Mouse (Mus musculus) hindbrain, embryonic 10.5 days (tissue): ENCODE results near the gene Gal3st3. TPM values are rescaled to one million over a fixed set of nuclear protein-coding genes. Genes with fewer than 3 reads are reported as not detected.

Experiments used
- DNase-seq: peaks from one replicate; pipeline ENCODE4 v3.0.0-alpha.2; 2017; ENCODE audit warnings: low spot score
- H3K27ac ChIP-seq: fragments of 300-500 bp; sonication (generic); 2 replicates; pipeline ENCODE4 v1.5.1; 2016; ENCODE audit warnings: mild to moderate bottlenecking, moderate library complexity
- H3K27me3 ChIP-seq: fragments of 300-500 bp; sonication (generic); 2 replicates; pipeline ENCODE4 v1.6.1; 2016; ENCODE audit warnings: mild to moderate bottlenecking; ENCODE audit not compliant: poor library complexity, insufficient read depth, severe bottlenecking
- H3K36me3 ChIP-seq: fragments of 300-500 bp; sonication (generic); 2 replicates; pipeline ENCODE4 v1.6.1; 2016; ENCODE audit warnings: mild to moderate bottlenecking, moderate library complexity
- H3K4me1 ChIP-seq: fragments of 300-500 bp; sonication (generic); replicated peaks from 2 replicates; pipeline ENCODE4 v1.6.1; 2016; ENCODE audit warnings: mild to moderate bottlenecking
- H3K4me3 ChIP-seq: fragments of 300-500 bp; sonication (generic); 2 replicates; pipeline ENCODE4 v1.5.1; 2016; ENCODE audit warnings: mild to moderate bottlenecking, moderate library complexity
- H3K9me3 ChIP-seq: fragments of 300-500 bp; sonication (generic); 2 replicates; pipeline ENCODE4 v1.6.1; 2016; ENCODE audit warnings: mild to moderate bottlenecking, moderate library complexity
- WGBS: fragments of 180-500 bp; shearing (Covaris S2); methylation state at CpG from one replicate; pipeline ENCODE4 v1.1.7; 2016; 5-methylcytosine and 5-hydroxymethylcytosine counted together
- polyA plus RNA-seq: library from polyadenylated mRNA; unstranded; fragments of >200 nt; fragmentation: Nextera tagmentation; extraction: Ambion mirVana; gene quantifications from 2 replicates; pipeline ENCODE4 v1.2.1, GENCODE M21; 2016

Gene Gal3st3
- polyA plus RNA-seq: 11.7 and 19.1 TPM in 2 replicates

DNA sequence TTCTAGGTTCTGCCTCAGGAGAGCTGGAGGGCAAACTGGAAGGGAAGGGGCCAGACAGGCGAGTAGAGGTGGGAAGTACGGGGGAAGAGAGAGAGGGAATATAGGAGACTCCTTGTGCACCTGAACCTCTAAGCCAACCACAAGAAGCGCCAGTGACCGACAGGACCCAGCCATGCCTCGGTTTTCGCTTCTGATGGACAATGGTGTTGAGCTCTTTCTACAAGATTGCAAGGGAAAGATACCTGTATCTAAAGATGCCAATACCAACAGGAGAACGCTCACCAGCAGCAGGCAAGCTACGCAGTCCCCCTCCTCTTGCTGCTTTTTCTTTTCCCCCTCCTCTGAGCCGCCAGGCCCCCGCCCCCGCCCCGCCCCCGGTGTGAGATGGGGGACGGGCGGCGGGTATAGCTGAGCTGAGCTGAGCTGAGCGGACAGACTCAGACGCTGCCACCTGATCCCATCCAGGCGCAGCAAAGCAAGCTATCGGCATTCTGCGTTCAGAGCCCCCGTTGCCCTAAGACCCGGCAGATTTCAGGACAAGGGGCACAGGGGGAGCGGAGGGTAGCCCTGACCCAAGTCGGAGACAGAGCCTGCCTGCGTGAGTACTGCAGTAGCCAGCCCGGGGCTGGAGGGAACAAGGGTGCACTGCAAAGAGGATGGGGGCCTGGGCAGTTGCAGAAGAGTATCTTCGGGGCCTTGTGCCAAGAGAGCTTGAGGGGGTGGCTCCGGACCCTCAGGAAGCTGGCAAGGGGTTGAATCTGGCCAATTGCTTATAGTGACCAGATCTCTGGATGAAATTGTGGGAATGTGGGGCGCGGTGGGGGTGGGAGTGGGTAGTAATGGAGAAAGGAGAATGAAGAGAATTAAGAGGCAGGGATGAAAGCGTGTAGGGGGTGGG is at the start of gene Gal3st3:
Gene Gal3st3, plus strand, starts transcription at position 429 of the 898 bp plus-strand sequence.
- Histone ChIP-seq H3K9me3 (no peaks in the 10 kb centered on the region), H3K36me3 (peaks cover 10% of the 10 kb centered on the region), H3K27ac (peak within 1 kb of the TSS; percentile 89), H3K27me3 (no peaks in the 10 kb centered on the region), H3K4me3 (peak within 1 kb of the TSS; percentile 66), H3K4me1 (peaks cover 49% of the 10 kb centered on the region)
- 5% methylated on average over 32 of the region's 32 CpGs for WGBS
- DNase-seq: peak; percentile 69

DNA sequence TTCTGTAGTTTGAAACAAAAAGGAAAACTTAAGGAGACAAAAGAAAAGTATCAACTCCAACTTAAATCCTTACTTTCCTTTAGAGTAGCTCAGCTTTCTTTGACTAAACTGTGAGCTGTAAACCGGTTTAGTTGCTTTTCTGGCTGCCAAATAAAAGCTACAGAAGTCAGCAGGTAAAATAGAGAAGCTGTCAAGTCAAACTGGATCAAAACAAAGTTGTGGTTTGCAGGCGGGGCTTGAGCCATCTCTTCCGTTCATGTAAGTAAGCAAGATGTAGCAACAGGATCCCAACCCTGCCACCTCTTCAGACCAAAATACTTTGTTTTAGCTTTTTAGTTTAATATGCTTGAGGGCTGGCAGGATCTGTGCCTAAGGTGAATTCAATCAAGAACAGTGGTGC is 41.0 kb upstream of the Gal3st3 start:
- no peak for DNase-seq
- 60% methylated on average over 3 of the region's 3 CpGs for WGBS
- H3K4me3 ChIP-seq: no peak overlapping the region
- H3K27me3 ChIP-seq: no peaks in the 10 kb centered on the region
- no peaks in the 10 kb centered on the region for H3K9me3 ChIP-seq
- H3K4me1 ChIP-seq: no peaks in the 10 kb centered on the region
- no peak overlapping the region for H3K27ac ChIP-seq
- peaks cover 5% of the 10 kb centered on the region for H3K36me3 ChIP-seq

- no peaks in the 10 kb centered on the region for H3K9me3 ChIP-seq
- WGBS: 98% methylated on average over 5 of the region's 5 CpGs
- no peak overlapping the region for H3K27ac ChIP-seq
- peaks cover 20% of the 10 kb centered on the region for H3K4me1 ChIP-seq
- H3K4me3 ChIP-seq: no peak overlapping the region
- H3K36me3 ChIP-seq: no peaks in the 10 kb centered on the region
- no peak for DNase-seq
- H3K27me3 ChIP-seq: no peaks in the 10 kb centered on the region
Observed at GRCm38 (mm10) chr19:5267015-5267414, 31.1 kb upstream of the Gal3st3 start.

DNA sequence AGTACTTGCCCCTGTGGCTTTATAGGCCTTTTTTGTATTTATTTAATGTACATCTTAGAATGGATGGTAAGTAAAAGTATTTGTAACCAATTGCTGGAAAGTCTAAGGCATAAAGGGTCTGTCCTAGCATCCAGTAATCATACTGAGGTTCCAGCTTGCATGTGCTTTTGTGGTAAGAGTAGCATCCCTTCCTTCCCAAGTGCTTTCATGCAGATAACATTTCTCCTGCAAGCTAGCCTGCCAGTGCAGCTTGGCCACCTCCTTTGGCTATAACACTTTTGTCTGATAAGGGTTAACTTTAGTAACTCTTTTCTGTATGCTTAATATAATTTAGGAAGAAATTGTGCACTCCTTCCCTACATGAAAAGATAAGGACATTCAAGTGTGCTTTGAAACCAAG is 30.1 kb upstream of the Gal3st3 start:
- H3K4me3 ChIP-seq: no peak overlapping the region
- peaks cover 28% of the 10 kb centered on the region for H3K4me1 ChIP-seq
- no peak for DNase-seq
- no peaks in the 10 kb centered on the region for H3K27me3 ChIP-seq
- no peak overlapping the region for H3K27ac ChIP-seq
- no peaks in the 10 kb centered on the region for H3K36me3 ChIP-seq
- H3K9me3 ChIP-seq: no peaks in the 10 kb centered on the region

- peaks cover 36% of the 10 kb centered on the region for H3K4me1 ChIP-seq
- no peaks in the 10 kb centered on the region for H3K9me3 ChIP-seq
- H3K4me3 ChIP-seq: no peak overlapping the region
- WGBS: 90% methylated on average over 3 of the region's 3 CpGs
- H3K36me3 ChIP-seq: peaks cover 2% of the 10 kb centered on the region
- no peak for DNase-seq
- no peak overlapping the region for H3K27ac ChIP-seq
- no peaks in the 10 kb centered on the region for H3K27me3 ChIP-seq
Observed at GRCm38 (mm10) chr19:5268875-5269274, 29.3 kb upstream of the Gal3st3 start.

GRCm38 (mm10) chr19:5269392-5269791 is 28.7 kb upstream of the Gal3st3 start:
- DNase-seq: no peak
- Histone ChIP-seq H3K36me3 (peaks cover 8% of the 10 kb centered on the region), H3K27ac (no peak overlapping the region), H3K9me3 (no peaks in the 10 kb centered on the region), H3K4me1 (peaks cover 39% of the 10 kb centered on the region), H3K27me3 (no peaks in the 10 kb centered on the region), H3K4me3 (no peak overlapping the region)
- 90% methylated on average over 5 of the region's 5 CpGs for WGBS

- 56% methylated on average over 1 of the region's 1 CpGs for whole genome bisulfite sequencing
- no peak overlapping the region for H3K27ac ChIP-seq
- no peaks in the 10 kb centered on the region for H3K27me3 ChIP-seq
- DNase-seq: no peak
- no peaks in the 10 kb centered on the region for H3K9me3 ChIP-seq
- H3K4me3 ChIP-seq: peak overlapping the region; percentile 93
- H3K4me1 ChIP-seq: peaks cover 39% of the 10 kb centered on the region
- peaks cover 28% of the 10 kb centered on the region for H3K36me3 ChIP-seq
Observed at GRCm38 (mm10) chr19:5271430-5271829, 26.7 kb upstream of the Gal3st3 start.

- DNase-seq: peak; percentile 63
- Histone ChIP-seq H3K36me3 (peaks cover 37% of the 10 kb centered on the region), H3K27me3 (no peaks in the 10 kb centered on the region), H3K27ac (peak overlapping the region; percentile 90), H3K4me3 (peak overlapping the region; percentile 93), H3K4me1 (peaks cover 39% of the 10 kb centered on the region), H3K9me3 (no peaks in the 10 kb centered on the region)
- WGBS: under 1% methylated on average over 30 of the region's 30 CpGs
Observed at GRCm38 (mm10) chr19:5272326-5272795, 25.8 kb upstream of the Gal3st3 start.

GRCm38 (mm10) chr19:5272801-5273733 is 25.1 kb upstream of the Gal3st3 start, which contains the start of gene Pacs1:
Pacs1 (minus strand) TSS chr19:5273119.
- Histone ChIP-seq H3K36me3 (peaks cover 44% of the 10 kb centered on the region), H3K4me1 (peaks cover 39% of the 10 kb centered on the region), H3K27me3 (no peaks in the 10 kb centered on the region), H3K4me3 (peak within 1 kb of the TSS; percentile 93), H3K27ac (peak within 1 kb of the TSS; percentile 90), H3K9me3 (no peaks in the 10 kb centered on the region)
- peak; percentile 89 for DNase-seq
- under 1% methylated on average over 97 of the region's 97 CpGs for WGBS

DNA sequence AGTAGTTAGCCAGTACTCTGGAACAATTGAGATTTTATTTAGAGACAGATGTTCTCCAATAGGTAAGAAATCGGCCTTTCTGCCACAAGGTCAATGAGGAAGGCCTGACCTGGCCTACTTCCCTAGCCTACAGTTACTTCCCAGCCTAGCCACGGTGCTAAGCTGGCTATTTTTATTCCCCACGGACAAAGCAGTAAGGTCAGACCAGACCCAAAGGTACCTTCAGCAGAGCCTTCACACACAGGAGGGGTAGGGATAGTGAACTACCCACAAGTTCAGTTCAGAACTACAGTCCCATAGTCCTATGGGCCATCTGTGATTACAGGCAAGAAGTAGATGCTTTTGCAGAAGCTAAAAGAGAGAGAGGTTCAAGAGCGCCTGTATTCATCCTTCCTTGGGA is 24.2 kb upstream of the Gal3st3 start:
- Histone ChIP-seq H3K4me1 (peaks cover 35% of the 10 kb centered on the region), H3K27ac (peak overlapping the region; percentile 90; the same call in 1 of the 2 replicates), H3K36me3 (peaks cover 53% of the 10 kb centered on the region), H3K27me3 (no peaks in the 10 kb centered on the region), H3K4me3 (no peak overlapping the region), H3K9me3 (no peaks in the 10 kb centered on the region)
- no peak for DNase-seq
- 83% methylated on average over 4 of the region's 4 CpGs for WGBS

GRCm38 (mm10) chr19:5274641-5275040 is 23.5 kb upstream of the Gal3st3 start:
- H3K9me3 ChIP-seq: no peaks in the 10 kb centered on the region
- H3K27ac ChIP-seq: no peak overlapping the region
- peaks cover 35% of the 10 kb centered on the region for H3K4me1 ChIP-seq
- peaks cover 60% of the 10 kb centered on the region for H3K36me3 ChIP-seq
- WGBS: 95% methylated on average over 11 of the region's 13 CpGs
- H3K27me3 ChIP-seq: no peaks in the 10 kb centered on the region
- no peak for DNase-seq
- H3K4me3 ChIP-seq: no peak overlapping the region

DNA sequence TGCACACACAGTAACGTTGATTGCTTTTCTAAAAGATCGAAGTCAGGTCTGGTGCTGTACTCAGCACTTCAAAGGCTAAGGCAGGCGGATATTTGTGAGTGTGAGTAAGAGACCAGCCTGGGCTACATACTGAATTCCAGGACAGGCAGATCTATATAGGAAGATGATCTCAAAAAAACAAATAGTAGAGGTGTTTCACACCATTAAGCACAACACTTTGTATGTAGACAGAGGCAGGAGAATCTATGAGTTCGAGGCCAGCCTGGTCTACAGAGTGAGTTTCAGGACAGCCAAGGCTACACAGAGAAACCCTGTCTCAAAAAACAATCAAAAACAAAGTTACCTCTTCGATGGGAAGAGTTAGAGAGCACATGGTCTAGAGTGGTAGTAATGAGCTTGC is 22.4 kb upstream of the Gal3st3 start:
- H3K9me3 ChIP-seq: no peaks in the 10 kb centered on the region
- H3K36me3 ChIP-seq: peaks cover 70% of the 10 kb centered on the region
- DNase-seq: no peak
- H3K27me3 ChIP-seq: no peaks in the 10 kb centered on the region
- H3K27ac ChIP-seq: no peak overlapping the region
- peaks cover 29% of the 10 kb centered on the region for H3K4me1 ChIP-seq
- no peak overlapping the region for H3K4me3 ChIP-seq
- 93% methylated on average over 5 of the region's 5 CpGs for WGBS
